Mouse (Mus musculus): Measurements from ENCODE around the gene Gm13889. TPM values are rescaled to one million over a fixed set of nuclear protein-coding genes. Genes with fewer than 3 reads are reported as not detected.

Gm13889 gene
- polyA plus RNA-seq, 1 experiment from 2014 or later, result 24.5 TPM

- Histone ChIP-seq H3K4me3 (ENCODE audit: low read depth, low read length) (peak overlapping the region; percentile 53), H3K36me3 (ENCODE audit: control insufficient read depth, insufficient read depth, low read length) (no peaks in the 10 kb centered on the region), H3K27ac (ENCODE audit: low read depth) (no peak overlapping the region), H3K27me3 (replicated peaks; ENCODE audit: control insufficient read depth, insufficient read depth, low read length) (peaks cover 42% of the 10 kb centered on the region), H3K4me1 (replicated peaks; ENCODE audit: control insufficient read depth, insufficient read depth, low read length) (0 out of 2 replicates have a peak, but pooled peaks cover 3% of the 10 kb centered on the region), H3K9me3 (ENCODE audit: control insufficient read depth, low read length) (no peaks in the 10 kb centered on the region), H3K9ac (ENCODE audit: low read length) (peak overlapping the region; percentile 69), H3K4me2 (ENCODE audit: low read length) (peak overlapping the region; percentile 79)
- DNase-seq (ENCODE audit: low spot score), result peak; percentile 70
- 0 out of 2 replicates have a peak, but pooled peaks have one; percentile 28 for ATAC-seq (replicated peaks; ENCODE audit: low FRiP score, low TSS enrichment, low read depth)
- WGBS, result 1% methylated on average over 32 of the region's 32 CpGs
Measured at GRCm38 (mm10) chr2:93954781-93955578, 2.0 kb downstream of the Gm13889 start.

GRCm38 (mm10) chr2:93953726-93954125, 3.3 kb downstream of the Gm13889 start:
- no peaks in the 10 kb centered on the region for H3K36me3 ChIP-seq (ENCODE audit: control insufficient read depth, insufficient read depth, low read length)
- H3K27ac ChIP-seq (ENCODE audit: low read depth), result no peak overlapping the region
- H3K27me3 ChIP-seq (replicated peaks; ENCODE audit: control insufficient read depth, insufficient read depth, low read length), result peaks cover 42% of the 10 kb centered on the region
- WGBS, result 72% methylated on average over 9 of the region's 9 CpGs
- H3K4me1 ChIP-seq (replicated peaks; ENCODE audit: control insufficient read depth, insufficient read depth, low read length), result 0 out of 2 replicates have a peak, but pooled peaks cover 3% of the 10 kb centered on the region
- ATAC-seq (replicated peaks; ENCODE audit: low FRiP score, low TSS enrichment, low read depth) (no peak), DNase-seq (ENCODE audit: low spot score) (no peak)
- no peaks in the 10 kb centered on the region for H3K9me3 ChIP-seq (ENCODE audit: control insufficient read depth, low read length)
- no peak overlapping the region for H3K9ac ChIP-seq (ENCODE audit: low read length)
- no peak overlapping the region for H3K4me3 ChIP-seq (ENCODE audit: low read depth, low read length)
- no peak overlapping the region for H3K4me2 ChIP-seq (ENCODE audit: low read length)

- Histone ChIP-seq H3K9me3 (ENCODE audit: control insufficient read depth, low read length) (peaks cover 5% of the 10 kb centered on the region; the same call in 1 of the 2 replicates), H3K4me2 (ENCODE audit: low read length) (no peak overlapping the region), H3K4me1 (replicated peaks; ENCODE audit: control insufficient read depth, insufficient read depth, low read length) (no peaks in the 10 kb centered on the region), H3K27ac (ENCODE audit: low read depth) (no peak overlapping the region), H3K4me3 (ENCODE audit: low read depth, low read length) (no peak overlapping the region), H3K36me3 (ENCODE audit: control insufficient read depth, insufficient read depth, low read length) (no peaks in the 10 kb centered on the region), H3K27me3 (replicated peaks; ENCODE audit: control insufficient read depth, insufficient read depth, low read length) (no peaks in the 10 kb centered on the region; the same call in 1 of the 2 replicates), H3K9ac (ENCODE audit: low read length) (no peak overlapping the region)
- 74% methylated on average over 5 of the region's 5 CpGs for WGBS
- DNase-seq (ENCODE audit: low spot score), result no peak
- no peak for ATAC-seq (replicated peaks; ENCODE audit: low FRiP score, low TSS enrichment, low read depth)
Measured at GRCm38 (mm10) chr2:93946976-93947375, 10.0 kb downstream of the Gm13889 start.

GRCm38 (mm10) chr2:93944855-93945254, 12.1 kb downstream of the Gm13889 start:
- peaks cover 9% of the 10 kb centered on the region; the same call in 1 of the 2 replicates for H3K4me1 ChIP-seq (replicated peaks; ENCODE audit: control insufficient read depth, insufficient read depth, low read length)
- no peaks in the 10 kb centered on the region for H3K36me3 ChIP-seq (ENCODE audit: control insufficient read depth, insufficient read depth, low read length)
- ATAC-seq (replicated peaks; ENCODE audit: low FRiP score, low TSS enrichment, low read depth) (no peak), DNase-seq (ENCODE audit: low spot score) (no peak)
- H3K4me3 ChIP-seq (ENCODE audit: low read depth, low read length), result no peak overlapping the region
- no peak overlapping the region for H3K27ac ChIP-seq (ENCODE audit: low read depth)
- no peak overlapping the region for H3K9ac ChIP-seq (ENCODE audit: low read length)
- WGBS, result 81% methylated on average over 4 of the region's 4 CpGs
- no peaks in the 10 kb centered on the region; the same call in 1 of the 2 replicates for H3K27me3 ChIP-seq (replicated peaks; ENCODE audit: control insufficient read depth, insufficient read depth, low read length)
- H3K9me3 ChIP-seq (ENCODE audit: control insufficient read depth, low read length), result peaks cover 5% of the 10 kb centered on the region; the same call in 1 of the 2 replicates
- no peak overlapping the region for H3K4me2 ChIP-seq (ENCODE audit: low read length)

- 85% methylated on average over 2 of the region's 2 CpGs for WGBS
- Histone ChIP-seq H3K27me3 (replicated peaks; ENCODE audit: control insufficient read depth, insufficient read depth, low read length) (no peaks in the 10 kb centered on the region; the same call in 1 of the 2 replicates), H3K27ac (ENCODE audit: low read depth) (no peak overlapping the region), H3K36me3 (ENCODE audit: control insufficient read depth, insufficient read depth, low read length) (no peaks in the 10 kb centered on the region), H3K9ac (ENCODE audit: low read length) (no peak overlapping the region), H3K9me3 (ENCODE audit: control insufficient read depth, low read length) (peaks cover 5% of the 10 kb centered on the region; the same call in 1 of the 2 replicates), H3K4me3 (ENCODE audit: low read depth, low read length) (no peak overlapping the region), H3K4me2 (ENCODE audit: low read length) (no peak overlapping the region), H3K4me1 (replicated peaks; ENCODE audit: control insufficient read depth, insufficient read depth, low read length) (peaks cover 9% of the 10 kb centered on the region; the same call in 1 of the 2 replicates)
- no peak for ATAC-seq (replicated peaks; ENCODE audit: low FRiP score, low TSS enrichment, low read depth)
- no peak for DNase-seq (ENCODE audit: low spot score)
Measured at GRCm38 (mm10) chr2:93944099-93944498, 12.9 kb downstream of the Gm13889 start.

- Histone ChIP-seq H3K36me3 (ENCODE audit: control insufficient read depth, insufficient read depth, low read length) (no peaks in the 10 kb centered on the region), H3K4me3 (ENCODE audit: low read depth, low read length) (no peak overlapping the region), H3K27ac (ENCODE audit: low read depth) (no peak overlapping the region), H3K27me3 (replicated peaks; ENCODE audit: control insufficient read depth, insufficient read depth, low read length) (no peaks in the 10 kb centered on the region; the same call in 1 of the 2 replicates), H3K4me2 (ENCODE audit: low read length) (no peak overlapping the region), H3K9me3 (ENCODE audit: control insufficient read depth, low read length) (peaks cover 5% of the 10 kb centered on the region; the same call in 1 of the 2 replicates), H3K9ac (ENCODE audit: low read length) (no peak overlapping the region), H3K4me1 (replicated peaks; ENCODE audit: control insufficient read depth, insufficient read depth, low read length) (peaks cover 9% of the 10 kb centered on the region; the same call in 1 of the 2 replicates)
- 62% methylated on average over 11 of the region's 11 CpGs for WGBS
- ATAC-seq (replicated peaks; ENCODE audit: low FRiP score, low TSS enrichment, low read depth) (no peak), DNase-seq (ENCODE audit: low spot score) (no peak)
Measured at GRCm38 (mm10) chr2:93941670-93942069, 15.3 kb downstream of the Gm13889 start.

- DNase-seq (ENCODE audit: low spot score), result no peak
- Histone ChIP-seq H3K4me2 (ENCODE audit: low read length) (no peak overlapping the region), H3K9me3 (ENCODE audit: control insufficient read depth, low read length) (peaks cover 2% of the 10 kb centered on the region; the same call in 1 of the 2 replicates), H3K27ac (ENCODE audit: low read depth) (no peak overlapping the region), H3K4me3 (ENCODE audit: low read depth, low read length) (no peak overlapping the region), H3K27me3 (replicated peaks; ENCODE audit: control insufficient read depth, insufficient read depth, low read length) (no peaks in the 10 kb centered on the region), H3K9ac (ENCODE audit: low read length) (no peak overlapping the region), H3K4me1 (replicated peaks; ENCODE audit: control insufficient read depth, insufficient read depth, low read length) (peaks cover 9% of the 10 kb centered on the region; the same call in 1 of the 2 replicates), H3K36me3 (ENCODE audit: control insufficient read depth, insufficient read depth, low read length) (no peaks in the 10 kb centered on the region)
- WGBS, result 51% methylated on average over 9 of the region's 9 CpGs
- no peak for ATAC-seq (replicated peaks; ENCODE audit: low FRiP score, low TSS enrichment, low read depth)
Measured at GRCm38 (mm10) chr2:93938534-93938933, 18.5 kb downstream of the Gm13889 start.

GRCm38 (mm10) chr2:93928866-93929265, 28.1 kb downstream of the Gm13889 start:
- DNase-seq (ENCODE audit: low spot score) (no peak), ATAC-seq (replicated peaks; ENCODE audit: low FRiP score, low TSS enrichment, low read depth) (no peak)
- WGBS, result 68% methylated on average over 10 of the region's 10 CpGs

More at GRCm38 (mm10) chr2:93928866-93929265, 28.1 kb downstream of the Gm13889 start:
- H3K27ac ChIP-seq (ENCODE audit: low read depth), result no peak overlapping the region
- H3K4me1 ChIP-seq (replicated peaks; ENCODE audit: control insufficient read depth, insufficient read depth, low read length), result no peaks in the 10 kb centered on the region
- no peaks in the 10 kb centered on the region for H3K36me3 ChIP-seq (ENCODE audit: control insufficient read depth, insufficient read depth, low read length)
- H3K27me3 ChIP-seq (replicated peaks; ENCODE audit: control insufficient read depth, insufficient read depth, low read length), result no peaks in the 10 kb centered on the region
- H3K9ac ChIP-seq (ENCODE audit: low read length), result no peak overlapping the region
- no peak overlapping the region for H3K4me2 ChIP-seq (ENCODE audit: low read length)
- H3K9me3 ChIP-seq (ENCODE audit: control insufficient read depth, low read length), result no peaks in the 10 kb centered on the region
- H3K4me3 ChIP-seq (ENCODE audit: low read depth, low read length), result no peak overlapping the region

Measured in intestine, embryonic 14.5 days (tissue).